Mouse (Mus musculus): ENCODE measurements around the gene Cnih1.
A peak's percentile ranks its signal among the peaks of the same experiment; 100 is the strongest.
"Not testable (repeated sequence)": the region's sequence is repeated elsewhere in the genome, so short reads cannot be mapped to it uniquely, and the experiment has no call there.

Gene Cnih1

DNA sequence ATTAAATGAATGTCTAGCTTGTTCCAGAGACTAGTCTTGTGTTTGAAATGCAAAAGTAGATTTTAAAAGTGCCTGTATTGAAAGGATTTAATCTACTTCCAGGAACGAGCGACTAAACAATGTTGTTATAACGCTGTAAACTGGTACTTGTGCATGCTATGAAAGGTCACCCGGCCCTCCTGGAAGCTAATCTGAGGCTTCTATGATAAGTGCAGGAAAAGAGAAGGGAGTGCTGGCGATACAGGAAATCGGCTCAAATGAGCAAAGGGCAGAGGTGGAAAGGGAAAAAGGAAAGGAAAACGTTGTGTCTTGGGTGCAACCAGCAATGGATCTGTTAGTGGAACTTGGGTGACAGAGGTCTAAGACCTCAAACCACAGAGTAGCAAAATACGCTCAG lies 292 bp upstream of the Cnih1 start:
- DNase-seq (ENCODE audit: low spot score) = no peak

DNA sequence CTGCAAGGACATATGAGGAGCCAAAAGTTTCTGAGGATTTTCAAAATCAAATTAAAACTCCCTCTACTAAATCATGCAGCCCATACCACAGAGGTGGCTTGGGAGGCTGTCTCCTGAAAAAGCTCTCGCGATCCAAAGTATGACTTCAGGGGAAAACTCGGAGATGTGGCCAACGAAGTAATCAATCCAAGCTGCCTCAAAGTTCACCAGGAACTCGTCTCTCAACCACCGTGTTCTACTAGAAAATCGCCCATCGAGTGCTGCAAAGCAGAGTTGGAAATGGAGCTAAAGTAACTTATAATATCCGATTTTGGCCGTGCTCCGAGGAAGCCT lies 791 bp downstream of the Cnih1 start:
- DNase-seq (ENCODE audit: low spot score) = no peak

DNA sequence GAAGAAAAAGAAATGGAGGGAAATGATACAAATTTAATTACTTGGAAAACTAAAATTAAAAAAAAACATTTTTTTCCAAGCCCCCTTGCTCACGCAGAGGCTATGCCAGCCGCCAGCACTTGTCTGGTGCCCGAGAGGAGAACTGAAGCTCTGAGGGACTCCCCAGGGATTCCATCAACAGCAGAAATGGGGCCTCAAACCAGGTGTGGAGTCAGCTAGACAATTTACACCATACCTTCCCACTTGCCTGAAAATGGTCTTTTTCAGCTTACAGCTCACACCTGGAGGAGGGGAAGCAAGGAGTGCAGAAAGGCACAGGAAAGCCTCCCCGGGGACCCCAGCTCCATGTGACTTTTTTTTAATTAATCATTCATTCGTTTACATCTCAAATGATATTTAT lies 3.0 kb downstream of the Cnih1 start:
- DNase-seq (ENCODE audit: low spot score) = no peak

DNA sequence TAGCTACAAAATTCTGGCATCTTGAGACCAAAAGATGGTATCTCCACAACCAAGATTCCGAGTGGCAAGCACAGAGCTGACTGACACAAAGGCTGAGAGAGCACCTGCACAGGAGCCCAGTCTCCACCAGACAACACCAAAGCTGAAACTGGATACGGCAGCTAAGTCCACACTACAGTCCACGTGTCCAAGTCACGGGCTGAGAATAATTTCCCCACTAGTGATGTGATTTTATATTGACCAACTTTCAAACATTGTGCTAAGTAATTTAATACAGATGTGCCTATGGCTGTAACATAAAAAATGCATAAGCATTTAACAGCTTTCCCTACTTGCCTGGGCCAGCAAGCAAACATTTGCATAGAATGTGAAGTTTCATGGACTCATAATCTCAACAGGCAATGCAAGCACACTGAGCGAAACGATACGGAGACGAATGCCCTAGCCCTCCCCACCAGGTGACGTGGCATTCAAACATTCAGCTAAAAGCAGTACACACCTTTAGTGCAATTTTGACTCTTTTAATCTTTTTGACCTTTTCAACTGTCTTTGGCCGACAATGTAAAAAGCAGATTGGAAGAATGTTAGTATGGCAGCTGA lies 4.8 kb downstream of the Cnih1 start:
- no peak for DNase-seq (ENCODE audit: low spot score)

DNA sequence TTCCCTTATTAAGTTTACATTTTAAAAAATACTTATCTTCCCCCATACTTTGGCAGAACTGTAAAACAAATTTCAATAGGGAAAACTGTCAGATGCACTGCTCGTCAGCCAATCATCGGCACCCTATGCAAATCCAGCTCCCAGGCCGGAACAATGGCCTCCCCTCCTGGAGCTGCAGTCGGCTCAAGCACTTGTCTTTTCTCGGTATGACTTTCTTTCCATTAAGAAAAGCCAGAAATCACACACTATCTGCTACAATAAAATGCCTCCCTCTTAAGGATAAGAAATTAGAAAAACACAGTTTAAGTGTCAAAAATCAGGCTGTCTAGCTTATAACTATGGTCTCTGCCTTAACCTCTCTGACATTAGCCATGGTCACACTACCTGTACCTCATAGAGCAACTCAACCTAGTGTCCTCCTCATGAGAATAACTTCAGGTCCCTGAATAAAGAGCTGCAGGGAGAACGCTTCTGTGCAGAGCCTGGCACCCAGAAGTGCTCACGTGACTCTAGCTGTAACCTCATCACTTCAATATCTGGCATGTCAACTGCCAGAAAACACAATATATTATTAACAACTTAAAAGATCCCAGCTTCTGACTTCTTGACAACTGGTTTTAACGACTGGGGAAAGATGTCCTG lies 5.9 kb downstream of the Cnih1 start:
- no peak for DNase-seq (ENCODE audit: low spot score)

DNA sequence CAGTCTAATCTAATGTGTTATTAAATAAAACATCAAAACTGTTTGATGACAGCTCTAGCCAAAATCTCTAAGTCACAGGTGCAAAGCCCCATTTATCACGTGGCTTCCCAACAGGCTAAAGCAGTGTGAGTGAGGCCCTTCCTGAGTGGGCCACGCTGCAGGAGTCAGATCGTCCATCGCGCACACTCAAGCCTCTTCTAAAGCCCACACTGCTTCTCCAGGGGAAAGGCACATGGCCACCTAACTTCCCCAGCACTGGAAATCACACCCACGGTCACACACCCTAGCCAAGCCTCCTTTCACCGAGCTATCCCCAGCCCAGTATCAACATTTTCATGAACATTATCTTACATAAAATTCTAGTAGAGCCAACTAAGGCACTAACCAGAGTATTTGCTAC lies 7.1 kb downstream of the Cnih1 start:
- DNase-seq (ENCODE audit: low spot score) = no peak

DNA sequence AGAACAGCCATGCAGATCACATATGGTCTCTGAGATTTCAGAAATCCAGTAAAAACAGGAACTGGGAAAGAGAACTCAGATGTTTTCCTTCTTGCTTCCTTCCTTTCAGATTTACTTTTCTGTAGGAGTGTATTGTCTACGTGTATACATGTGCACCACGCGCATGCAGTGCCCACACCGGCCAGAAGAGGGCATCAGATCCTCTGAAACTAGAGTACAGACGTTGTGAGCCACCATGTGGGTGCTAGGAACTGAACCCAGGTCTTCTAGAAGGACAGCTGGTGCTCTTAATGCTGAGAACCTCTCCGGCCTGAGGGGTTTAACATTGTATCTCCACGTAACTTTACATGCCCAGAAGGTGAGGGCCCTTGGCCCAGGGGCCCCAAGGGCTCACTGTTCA lies 9.0 kb downstream of the Cnih1 start:
- no peak for DNase-seq (ENCODE audit: low spot score)

DNA sequence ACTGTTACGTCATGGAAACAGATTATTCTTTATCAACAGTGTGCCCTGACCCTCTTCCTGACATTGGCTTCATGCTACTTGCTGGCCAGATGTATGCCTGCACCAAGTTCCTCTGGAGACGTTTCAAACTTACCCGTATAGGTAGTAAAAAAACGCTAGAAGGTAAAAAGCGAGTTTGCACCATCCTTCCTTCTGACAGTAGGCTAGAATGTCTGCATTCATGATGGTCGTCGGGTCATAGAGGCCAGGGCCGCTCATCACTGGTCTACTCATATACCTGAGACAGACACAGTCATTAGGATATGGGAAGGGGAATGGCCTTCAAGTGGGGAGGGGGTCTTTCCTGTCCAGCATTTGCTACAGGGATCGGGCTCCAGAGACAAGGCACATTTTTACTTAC lies 9.5 kb downstream of the Cnih1 start:
- no peak for DNase-seq (ENCODE audit: low spot score)

DNA sequence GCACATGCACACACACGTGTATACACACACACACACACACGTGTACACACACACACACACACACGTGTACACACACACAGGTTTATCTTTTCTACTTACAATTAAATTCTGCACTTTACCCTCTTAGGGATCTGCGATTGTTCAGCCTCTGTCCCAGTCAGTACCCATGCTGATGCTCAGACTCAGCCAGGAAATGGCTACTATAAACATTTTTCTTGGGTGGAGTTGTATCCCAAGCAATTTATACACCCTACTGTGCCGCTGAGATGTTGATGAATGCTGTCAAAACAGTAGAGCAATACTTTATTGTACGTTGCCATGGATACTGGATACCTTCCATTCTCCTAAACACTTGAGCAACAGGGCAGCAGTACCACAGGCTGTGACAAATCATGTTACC lies 18.2 kb downstream of the Cnih1 start:
- DNase-seq (ENCODE audit: low spot score) = no peak

DNA sequence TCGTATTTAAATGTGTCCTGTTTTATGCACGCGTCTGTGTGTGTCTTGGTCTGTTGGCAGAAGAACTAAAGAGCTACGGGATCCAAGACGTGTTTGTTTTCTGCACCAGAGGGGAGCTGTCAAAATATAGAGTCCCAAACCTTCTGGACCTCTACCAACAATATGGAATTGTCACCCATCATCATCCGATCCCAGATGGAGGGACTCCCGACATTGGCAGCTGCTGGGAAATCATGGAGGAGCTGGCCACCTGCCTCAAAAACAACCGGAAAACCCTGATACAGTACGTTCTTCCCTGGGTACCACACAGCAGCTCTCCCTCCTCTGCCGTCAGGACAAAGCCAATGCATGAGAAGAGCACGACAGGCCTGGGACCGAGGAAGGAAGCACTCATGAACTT lies 21.1 kb downstream of the Cnih1 start:
- DNase-seq (ENCODE audit: low spot score) = no peak

DNA sequence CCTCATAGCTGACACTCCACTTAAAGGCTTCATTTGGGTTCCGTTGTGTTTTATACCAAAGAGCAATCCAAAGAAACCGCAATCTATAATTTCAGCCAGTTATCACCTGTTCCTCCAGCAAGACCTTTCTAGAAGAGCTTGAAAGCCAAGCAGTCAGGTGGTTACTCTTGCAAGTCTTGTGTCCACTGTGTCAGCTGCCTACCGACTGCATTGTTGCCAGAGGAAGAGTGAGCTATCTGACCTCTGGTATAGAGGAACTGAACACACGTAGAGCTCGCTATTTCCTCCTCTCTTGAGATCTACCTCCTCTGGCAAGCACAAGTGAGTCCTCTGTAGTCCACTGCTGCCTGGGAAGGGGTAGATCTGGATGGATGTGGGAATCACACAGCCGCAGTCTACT lies 27.0 kb downstream of the Cnih1 start:
- DNase-seq (ENCODE audit: low spot score) = no peak

DNA sequence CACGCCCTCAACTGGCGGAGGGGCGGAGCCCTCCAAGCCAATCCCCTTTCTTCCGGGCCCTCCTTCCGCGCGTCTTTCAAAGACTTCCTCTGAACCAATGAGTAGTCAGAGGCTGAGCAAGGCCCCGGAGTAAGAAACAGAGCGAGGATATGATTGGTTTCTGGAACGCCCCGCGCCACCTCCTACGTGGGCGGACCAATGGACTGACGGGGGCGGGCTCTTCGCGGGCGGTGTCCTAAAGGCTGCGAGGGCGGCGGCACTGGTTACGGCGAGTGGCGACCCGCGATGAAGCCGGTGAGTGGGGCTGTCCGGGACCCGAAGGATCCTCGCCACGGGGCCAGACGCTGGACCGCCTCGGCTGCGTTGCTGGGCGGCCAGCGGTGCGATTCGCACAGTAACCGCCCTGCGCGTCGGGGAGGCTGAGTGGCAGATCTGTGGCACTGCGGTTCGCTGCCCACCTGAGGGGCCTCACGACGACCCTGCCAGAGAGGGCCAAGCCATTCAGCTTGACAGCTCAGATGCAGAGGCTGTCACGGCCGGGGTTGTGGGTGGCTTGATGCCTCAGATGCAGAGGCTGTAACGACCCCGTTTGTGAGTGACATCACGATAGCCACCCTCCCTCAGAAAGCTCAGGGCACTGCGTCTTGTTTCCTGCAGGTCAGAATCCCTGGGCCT lies 27.7 kb downstream of the Cnih1 start, which contains the start of gene Cdkn3:
Gene Cdkn3, plus strand, starts transcription at position 187 of the 675 bp plus-strand sequence.
- peak; percentile 91 for DNase-seq (ENCODE audit: low spot score)

DNA sequence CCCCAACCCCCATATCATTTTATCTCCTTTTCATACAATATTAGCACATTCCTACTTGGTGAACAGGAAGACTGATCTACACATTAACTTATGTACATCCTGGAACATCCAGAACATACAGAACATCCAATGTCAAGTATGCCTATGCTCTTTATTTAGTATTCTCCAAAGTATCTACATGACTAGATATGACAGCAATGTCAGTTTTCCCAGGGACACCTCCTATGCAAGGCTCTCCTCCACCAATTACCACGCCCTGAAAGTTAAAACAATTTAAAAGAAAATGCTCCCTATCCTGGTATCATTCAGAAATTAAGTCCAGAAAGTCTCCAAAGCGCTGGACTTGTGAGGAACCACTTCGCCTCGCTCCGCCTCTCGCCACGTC lies 28.2 kb downstream of the Cnih1 start:
- DNase-seq (ENCODE audit: low spot score) = no peak

DNA sequence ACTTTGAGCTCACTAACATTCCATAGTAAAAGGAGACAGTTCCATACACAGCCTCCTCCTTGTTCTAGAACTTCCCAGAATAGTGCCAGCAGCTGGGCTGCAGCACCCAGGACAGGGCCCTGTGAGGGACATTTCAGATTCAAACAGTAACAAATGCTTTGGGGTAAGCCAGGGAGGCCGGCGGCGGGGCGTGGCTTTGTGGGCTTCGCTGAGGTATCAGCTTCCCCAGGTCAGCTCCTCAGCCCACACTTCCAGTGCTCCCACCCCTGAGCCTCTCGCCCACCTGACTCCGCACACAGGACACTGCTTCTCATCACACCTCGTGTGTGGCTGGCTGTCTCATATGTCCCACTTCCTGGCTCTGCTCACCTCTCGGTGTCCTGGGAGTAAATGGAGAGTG lies 30.5 kb downstream of the Cnih1 start:
- DNase-seq (ENCODE audit: low spot score) = no peak

DNA sequence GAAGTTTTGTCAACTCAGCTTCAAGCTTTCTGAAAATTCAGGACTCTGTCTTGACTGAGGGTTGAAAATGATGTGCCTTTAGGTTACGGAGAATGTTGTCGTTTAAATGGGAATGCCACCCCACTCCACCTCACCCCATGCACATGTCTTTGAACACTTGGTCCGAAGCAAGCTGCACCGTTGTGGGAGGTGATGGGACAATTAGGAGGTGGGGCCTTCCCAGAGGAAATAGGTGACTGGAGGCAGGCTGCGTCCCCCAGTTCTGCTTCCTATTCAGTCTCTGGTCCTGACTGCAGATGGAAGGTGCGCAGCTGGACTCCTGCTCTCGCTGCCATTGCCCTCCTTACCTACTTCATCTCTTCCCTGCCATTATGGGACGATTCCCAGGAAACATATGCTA lies 32.4 kb downstream of the Cnih1 start:
- DNase-seq (ENCODE audit: low spot score) = no peak

DNA sequence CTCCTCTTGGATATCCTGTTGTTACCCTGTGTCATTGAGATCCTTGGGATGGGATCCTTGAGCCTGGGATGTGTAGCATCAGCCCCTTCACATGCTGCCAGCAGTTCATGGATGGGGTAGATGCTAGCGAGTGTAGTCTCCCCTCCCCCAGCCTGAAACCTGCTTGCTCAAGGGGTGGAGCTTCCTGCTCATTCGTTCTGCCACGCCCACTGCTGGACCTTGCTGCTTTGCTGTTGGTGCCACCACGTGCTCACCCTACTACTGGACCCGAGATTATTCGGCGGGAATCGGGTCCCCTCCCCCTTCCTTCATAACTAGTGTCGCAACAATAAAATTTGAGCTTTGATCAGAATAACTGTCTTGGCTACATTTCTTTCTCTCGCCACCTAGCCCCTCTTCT lies 33.8 kb downstream of the Cnih1 start:
- DNase-seq (ENCODE audit: low spot score) = not testable (repeated sequence)

DNA sequence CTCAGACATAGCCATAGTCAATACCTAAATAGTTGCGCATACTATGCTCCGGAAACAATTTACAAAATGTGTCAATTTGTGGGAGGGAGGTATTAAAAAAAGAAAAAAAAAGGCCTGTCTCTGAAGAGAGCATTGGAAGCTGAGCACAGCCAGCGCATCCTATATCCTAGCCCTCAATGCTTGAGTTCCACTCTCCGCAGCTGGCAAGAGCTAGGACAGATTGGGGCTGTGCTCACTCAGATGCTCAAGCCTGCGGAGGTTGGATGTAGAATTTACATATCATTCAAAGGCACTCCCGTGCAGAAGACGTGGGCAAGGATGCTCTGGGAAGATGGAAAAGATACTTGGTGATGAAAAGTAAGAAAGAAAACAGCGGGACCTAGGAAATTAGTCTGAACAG lies 42.8 kb downstream of the Cnih1 start:
- no peak for DNase-seq (ENCODE audit: low spot score)

DNA sequence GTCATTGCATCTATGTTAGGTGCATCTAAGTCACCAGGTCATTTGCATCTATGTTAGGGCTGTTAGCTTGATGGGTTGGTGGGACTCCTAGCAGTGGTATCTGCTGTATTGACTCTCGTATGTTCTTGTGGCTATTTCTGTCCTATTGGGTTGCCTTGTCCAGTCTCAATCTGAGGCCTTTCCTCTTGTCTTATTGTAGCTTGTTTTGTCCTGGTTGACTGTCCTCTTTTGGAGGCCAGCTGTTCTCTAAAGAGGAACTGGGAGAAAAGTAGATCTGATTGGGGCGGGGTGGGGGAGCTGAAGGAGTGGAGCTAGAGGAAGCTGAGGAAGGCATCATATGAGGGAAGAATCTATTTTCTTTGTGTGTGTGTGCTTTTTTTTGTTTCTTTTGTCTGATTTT lies 45.5 kb downstream of the Cnih1 start:
- DNase-seq (ENCODE audit: low spot score) = no peak

DNA sequence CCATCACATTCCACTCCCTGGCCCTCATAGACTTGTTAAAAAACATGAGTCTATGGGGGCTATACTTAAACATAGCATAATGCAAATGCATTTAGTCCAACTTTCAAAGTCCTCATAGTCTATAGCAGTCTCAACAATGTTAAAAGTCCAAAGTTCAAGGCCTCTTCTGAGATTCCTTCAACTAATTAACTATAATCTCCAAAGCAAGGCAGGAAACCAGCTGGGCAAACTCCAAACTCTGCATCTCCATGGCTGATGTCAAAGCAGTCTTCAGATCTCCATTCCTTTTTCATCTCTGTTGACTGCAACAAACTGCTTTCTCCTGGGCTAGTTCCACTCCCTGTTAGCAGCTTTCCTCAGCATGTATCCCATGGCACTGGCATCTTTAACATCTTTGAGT lies 50.9 kb downstream of the Cnih1 start:
- DNase-seq (ENCODE audit: low spot score) = not testable (repeated sequence)

DNA sequence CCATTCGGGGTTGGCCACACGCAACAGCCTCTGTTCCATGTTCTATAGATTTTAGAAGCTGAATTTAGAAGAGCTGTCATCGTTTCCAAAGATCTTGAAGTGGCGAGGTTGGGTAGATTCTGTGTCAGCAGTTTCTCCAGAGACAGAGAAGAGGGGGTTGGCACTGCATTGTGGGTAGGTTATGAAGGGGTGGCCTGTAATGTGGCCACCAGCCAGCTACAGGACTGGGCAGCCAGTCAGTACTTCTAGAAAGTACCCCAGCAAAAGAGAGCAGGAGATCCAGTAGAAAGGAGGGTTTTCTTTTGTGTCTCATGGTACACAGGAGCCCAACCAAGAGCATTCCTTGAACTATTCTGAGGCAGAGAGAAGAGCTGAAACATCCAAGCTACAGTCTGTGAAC lies 51.8 kb downstream of the Cnih1 start:
- DNase-seq (ENCODE audit: low spot score) = no peak

DNA sequence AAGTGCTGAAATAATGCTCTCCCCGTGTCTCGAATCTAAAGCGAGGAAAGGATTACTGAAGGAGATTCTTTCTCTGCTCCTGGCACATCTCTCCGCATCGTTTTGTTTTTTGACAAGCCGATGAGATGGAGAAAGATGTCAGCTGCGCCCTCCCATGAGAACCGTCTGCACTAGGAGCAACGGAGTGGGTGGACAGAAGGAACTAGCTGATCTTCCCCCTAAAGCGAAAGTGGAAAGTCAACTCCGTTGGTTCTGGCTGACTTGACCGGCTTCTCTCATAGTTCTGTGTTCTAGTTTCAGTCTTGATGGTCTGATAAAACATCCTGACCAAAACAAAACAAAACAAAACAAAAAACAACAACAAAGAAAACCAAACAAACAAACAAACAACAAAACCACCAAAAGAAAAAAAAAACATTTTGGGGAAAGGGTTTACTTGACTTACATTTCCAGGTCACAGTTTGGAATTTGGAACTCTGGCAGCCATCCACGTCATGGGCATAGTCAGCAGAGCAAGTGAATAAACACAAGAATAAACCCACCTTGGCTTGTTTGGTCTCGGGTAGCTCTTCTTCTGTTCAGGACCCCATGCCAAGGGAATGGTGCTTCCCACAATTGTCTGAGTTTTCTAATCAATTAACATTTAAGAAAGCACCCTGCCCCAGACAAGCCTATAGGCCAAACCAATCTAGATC lies 53.3 kb downstream of the Cnih1 start:
- DNase-seq (ENCODE audit: low spot score) = no peak

DNA sequence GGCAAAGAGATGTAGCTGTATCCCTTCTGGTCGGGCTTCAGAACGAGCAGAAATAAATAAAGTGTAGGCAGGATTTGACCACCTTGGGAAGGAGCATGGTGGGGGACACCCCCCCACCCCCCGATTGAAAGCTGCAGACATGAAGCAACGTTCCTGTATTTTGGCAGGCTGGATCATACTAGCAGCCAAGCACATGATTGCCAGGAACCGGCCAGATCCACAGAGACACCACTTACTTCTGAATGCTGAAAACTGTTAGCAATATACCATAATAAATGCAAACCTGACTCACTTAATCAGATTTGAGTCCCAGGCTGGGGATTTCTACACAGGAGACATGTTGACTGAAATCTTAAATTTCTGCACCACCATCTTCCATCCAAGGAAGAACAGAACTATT lies 53.9 kb downstream of the Cnih1 start:
- no peak for DNase-seq (ENCODE audit: low spot score)

DNA sequence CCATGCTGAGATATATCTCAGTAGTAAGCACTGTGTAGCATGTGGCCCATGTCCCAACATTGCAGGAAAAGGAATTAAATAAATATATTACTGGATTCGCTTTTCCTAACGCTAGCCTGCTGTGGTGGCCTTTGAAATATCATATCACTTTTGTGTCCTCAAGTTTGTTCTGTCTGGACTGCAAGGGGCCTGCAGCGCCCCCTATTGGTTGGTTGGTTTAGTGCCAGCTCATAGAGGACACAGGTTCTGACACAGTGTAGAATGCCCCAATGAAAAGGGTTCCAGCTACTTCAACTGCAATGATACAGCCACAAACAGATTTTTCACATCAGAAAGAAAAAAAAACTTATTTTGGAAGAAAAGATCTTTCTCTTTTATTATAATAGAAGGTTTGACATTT lies 62.5 kb downstream of the Cnih1 start:
- DNase-seq (ENCODE audit: low spot score) = no peak

All from ovary, adult 18-20 months (tissue).